Mouse (Mus musculus): Measurements from ENCODE around the gene Armc12.

Armc12 gene

GRCm38 (mm10) chr17:28588591-28588990, 58.0 kb downstream of the Armc12 start:
- no peak for DNase-seq (ENCODE audit: low read depth)
